Mouse (Mus musculus) induced T-regulatory cell, adult 2 months (primary cell): ENCODE results near the gene Rab8b.
A peak's percentile ranks its signal among the peaks of the same experiment; 100 is the strongest.

Source experiments
- DNase-seq: peaks from one replicate; pipeline ENCODE4 v3.0.0-alpha.2; 2012; ENCODE audit warnings: low read depth

Gene Rab8b

GRCm38 (mm10) chr9:66919382-66919971 lies at the start of gene Rab8b:
TSS of gene Rab8b (minus strand) at chr9:66919687.
- peak; percentile 98 for DNase-seq

- DNase-seq = no peak
Measured at GRCm38 (mm10) chr9:66967492-66967891, 48.0 kb upstream of the Rab8b start.

GRCm38 (mm10) chr9:66961478-66961877 lies 42.0 kb upstream of the Rab8b start:
- no peak for DNase-seq

DNA sequence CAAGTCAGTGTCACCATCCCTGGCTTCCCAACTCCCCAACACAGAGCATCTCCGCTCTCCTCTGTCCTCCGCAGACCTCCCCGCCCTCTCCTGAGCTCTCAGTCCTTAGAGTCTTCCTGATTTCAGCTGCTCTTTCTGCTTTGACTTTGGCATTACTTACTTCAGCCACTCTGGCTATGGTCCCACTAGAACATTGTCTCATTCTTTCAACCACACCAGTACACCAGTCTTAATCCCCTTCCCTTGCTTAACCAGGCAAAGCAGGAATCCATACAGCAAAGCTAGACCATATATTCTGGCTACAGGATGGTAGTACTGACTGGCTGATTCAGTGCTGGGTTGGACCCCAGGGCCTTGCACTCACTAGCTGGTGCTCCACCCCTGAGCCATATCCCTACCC lies 38.0 kb upstream of the Rab8b start:
- no peak for DNase-seq

DNA sequence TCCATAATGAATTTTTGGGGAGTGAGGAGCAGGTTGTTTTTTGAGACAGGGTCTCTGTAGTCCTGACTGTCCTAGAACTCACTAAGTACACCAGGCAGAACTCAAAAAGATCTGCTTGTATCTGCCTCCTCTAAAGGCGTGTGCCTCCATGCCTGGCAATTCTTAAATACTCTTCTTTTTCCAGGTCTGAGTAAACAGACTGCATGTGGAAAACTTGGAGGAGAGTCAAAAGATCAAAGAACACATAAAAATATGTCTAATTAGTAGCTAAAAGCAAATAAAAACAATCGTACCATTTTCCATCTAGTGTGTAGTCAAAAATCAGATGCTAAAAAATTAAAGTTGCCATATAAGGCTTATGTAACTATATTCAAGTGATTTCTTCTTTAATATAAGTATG lies 33.4 kb upstream of the Rab8b start:
- DNase-seq = no peak

DNA sequence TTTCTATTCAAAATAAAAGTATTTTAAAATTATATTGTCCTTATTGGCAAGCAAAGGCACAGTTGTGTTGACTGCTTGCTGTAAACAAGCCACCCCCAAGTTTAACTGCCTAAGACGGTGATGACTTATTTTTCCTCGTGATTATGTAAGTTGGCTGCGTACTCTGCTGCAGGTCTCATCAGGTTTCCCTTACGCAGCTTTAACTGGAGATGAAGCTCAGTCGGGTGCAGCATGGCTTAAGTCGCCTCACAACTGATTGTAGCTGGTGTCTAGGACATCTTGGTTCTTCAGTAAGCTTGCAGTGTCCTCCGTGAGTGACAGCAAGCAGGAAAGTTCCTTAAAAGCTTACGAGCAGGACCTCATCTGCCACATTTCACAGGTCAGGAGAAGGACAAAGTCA lies 32.8 kb upstream of the Rab8b start:
- DNase-seq = no peak

DNA sequence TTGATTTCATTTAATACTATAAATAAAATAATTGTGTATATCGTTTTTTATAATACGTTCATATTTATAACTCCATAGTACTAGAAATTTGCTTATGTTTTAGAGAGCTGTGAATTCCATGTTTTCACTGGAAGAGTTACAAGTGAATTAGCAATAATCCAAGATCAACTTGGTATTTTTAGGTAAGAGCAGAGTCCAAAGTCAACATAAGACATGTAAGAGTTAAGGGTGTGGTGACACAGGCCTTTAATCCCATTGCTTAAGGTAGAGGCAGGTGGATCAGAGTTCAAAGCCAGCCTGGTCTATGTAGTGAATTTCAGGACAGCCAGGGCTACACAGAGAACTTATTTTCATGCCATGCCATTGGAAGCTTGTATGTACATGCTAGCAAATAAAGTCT lies 29.0 kb upstream of the Rab8b start:
- no peak for DNase-seq

- DNase-seq = peak; percentile 96
Measured at GRCm38 (mm10) chr9:66945647-66946641, 26.5 kb upstream of the Rab8b start, which contains the start of gene Rps27l. TSS of gene Rps27l (plus strand) at chr9:66946086.

DNA sequence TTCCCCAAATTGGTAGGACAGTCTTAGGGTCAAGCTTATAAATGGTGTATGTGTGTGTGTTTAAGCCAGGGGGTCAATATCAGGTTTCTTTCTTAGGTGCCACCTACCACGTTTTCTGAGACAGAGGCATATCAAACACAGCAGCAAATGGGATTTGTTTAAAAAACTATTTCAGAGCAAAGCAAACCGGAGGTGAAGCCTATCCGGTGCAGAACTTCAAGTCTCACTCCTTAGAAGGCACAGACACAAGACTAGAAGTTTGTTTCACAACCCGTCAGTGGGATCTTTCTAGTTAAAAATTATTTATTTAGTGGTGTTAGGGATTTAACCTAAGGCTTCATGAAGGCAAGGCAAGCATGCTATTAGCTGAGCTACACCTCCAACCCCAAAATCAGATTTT lies 25.7 kb upstream of the Rab8b start:
- DNase-seq = no peak

- peak; percentile 89 for DNase-seq
Measured at GRCm38 (mm10) chr9:66938836-66939235, 19.3 kb upstream of the Rab8b start.

DNA sequence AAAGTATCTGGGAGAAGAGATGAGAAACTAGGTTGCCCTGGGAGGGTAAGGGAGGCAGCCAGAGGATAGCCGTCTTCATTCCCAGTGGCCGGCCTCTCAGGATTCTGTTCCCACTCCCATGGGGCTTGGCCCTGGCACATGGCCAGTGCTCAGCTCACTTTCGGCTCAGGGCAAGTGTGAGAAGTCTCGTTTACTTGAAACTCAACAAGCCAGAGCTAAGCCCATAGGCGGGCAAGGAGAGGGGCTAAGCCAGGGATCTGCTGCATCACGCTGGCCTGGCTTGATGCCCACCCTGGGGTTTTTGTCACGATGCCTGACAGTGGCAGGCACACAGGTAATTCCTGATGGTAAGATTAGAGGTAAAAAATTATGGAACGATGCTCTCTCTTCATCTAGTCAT lies 18.0 kb upstream of the Rab8b start:
- no peak for DNase-seq

DNA sequence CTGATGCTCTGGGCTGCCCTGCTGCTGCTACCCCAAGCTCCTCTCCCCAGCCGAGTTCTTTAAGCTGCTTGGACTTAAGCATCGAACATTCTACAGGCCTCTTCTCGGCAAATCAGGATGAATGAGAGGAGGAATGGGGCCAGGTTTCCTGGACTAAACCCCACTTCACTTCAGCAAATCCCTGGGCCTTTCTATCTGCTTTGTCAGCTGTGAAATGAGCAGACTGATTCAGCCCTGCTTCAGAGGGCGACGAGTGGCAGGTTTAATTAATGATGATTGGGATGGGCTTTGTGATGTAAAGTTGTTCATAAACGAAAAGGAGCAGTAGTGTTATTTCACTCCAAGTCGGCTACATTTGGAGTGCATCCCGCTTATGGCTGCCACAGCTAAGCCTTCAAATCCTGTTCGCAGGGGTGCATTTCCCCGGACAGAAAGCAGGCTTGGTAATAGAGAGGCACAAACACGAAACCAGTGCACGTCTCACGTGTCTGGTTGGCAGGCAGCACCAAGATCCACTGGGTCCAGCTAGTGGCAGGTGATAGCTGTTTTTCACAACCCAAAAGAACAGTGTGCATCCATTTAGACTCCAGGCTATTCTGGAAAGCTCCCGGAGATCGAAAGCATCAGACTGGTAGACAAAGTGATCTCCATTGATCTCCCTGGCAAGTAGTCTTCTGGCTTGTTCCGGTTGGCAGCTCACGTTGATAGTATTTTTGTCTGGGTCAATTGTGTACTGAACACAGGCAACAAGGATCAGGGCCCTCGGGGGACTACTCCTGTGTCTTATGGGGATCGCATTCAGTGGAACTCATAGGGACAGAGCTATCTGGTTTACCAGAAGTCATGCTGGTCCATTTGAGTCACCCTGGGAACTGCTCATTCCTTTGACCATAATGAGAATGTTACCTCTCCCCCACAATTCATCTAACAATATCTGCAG lies 14.7 kb upstream of the Rab8b start:
- DNase-seq = no peak

DNA sequence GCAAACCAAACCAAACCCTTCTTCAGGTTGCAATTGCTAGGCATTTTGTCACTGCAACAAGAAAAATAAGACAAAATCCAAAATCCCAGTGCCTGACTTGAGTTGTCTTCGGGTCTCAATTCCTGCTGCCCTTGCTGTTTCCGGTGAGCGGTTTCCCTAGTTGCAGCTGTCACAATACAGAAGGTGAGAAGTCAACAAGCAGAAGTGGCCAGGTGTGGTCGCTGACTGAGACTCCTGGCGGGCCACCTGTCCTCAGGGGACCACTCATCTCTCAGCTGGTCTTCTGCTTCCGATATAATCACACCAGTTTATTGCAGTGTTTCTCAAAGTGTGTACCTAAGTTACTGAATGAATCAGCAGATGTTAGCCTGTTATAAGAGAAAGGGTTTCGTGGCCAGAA lies 10.9 kb upstream of the Rab8b start:
- DNase-seq = no peak

- no peak for DNase-seq
Measured at GRCm38 (mm10) chr9:66927696-66928402, 8.4 kb upstream of the Rab8b start.

GRCm38 (mm10) chr9:66925853-66926252 lies 6.4 kb upstream of the Rab8b start:
- no peak for DNase-seq

- DNase-seq = peak; percentile 59
Measured at GRCm38 (mm10) chr9:66922076-66922475, 2.6 kb upstream of the Rab8b start.

DNA sequence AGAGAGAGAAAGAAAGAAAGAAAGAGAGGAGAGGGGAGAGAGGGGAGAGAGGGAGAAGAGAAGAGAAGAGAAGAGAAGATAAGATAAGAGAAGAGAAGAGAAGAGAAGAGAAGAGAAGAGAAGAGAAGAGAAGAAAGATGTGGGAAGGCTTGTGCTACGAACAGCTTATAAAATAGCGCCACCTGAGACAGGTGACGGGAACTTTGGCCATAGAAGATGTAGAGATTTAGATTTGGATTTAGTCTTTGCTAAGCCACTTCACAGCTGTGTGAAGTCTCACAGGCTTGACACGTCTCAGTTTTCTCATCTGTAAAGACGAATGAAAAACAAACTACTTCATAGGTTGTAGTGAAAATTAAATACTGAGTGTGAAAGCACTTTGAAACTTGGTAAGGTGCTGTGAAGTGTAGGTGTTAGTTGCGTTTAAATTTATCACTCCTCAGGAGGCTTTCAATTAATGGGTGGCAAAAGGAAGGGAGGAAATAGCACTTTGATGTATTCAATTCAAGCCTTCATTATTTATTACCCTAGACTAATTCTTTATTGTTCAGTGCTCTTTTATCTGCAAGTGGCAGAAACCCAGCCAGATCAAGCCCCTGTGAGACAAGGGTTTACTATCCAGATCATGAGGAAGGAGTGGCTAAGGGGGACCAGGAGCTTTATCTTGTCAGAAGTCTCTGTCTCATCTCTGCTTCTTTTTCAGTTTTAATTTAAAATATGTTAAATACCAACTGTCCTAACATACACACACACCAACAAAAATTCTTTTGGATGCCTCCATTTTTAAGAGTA lies 1.2 kb upstream of the Rab8b start:
- peak; percentile 73 for DNase-seq

DNA sequence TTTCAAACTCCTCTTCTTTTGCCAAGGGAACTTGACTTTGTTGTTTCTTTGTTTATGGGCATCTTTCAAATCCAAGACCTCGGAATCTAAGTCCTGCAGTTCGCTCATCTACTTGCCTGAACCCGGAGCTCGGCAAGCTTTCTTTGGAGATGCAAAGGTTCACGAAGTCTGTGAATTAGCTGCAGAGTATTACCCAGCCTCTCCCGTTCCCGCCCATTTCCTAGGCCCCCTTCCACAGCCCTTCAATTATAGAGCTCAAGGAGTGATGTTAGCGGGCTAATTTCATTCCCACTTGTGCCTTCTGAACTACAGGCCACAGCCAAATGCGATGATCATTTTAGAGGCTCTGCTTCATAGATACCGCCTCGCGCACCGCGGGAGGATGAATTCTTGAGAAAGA lies 494 bp upstream of the Rab8b start:
- no peak for DNase-seq

GRCm38 (mm10) chr9:66918672-66919330 lies 686 bp downstream of the Rab8b start:
- DNase-seq = peak; percentile 75

DNA sequence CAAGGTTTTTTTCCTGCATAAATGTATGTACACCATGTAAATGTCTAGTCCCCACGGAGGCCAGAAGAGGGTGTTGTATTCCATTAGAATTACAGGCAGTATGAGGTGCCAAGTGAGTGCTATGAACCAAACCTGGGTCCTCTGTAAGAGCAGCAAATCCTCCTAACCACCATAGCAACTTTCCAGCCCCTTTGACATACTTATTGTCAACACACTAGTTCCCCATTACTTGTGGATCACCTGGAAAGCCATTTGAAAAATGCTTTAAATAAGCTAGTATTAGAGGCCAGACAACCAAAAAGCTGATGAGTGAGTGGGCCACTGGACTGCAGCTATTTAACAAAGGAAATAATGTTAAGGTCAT lies 1.6 kb downstream of the Rab8b start:
- DNase-seq = peak; percentile 53
